Mouse (Mus musculus): Measurements from ENCODE around the gene Msmo1. TPM values are rescaled to one million over a fixed set of nuclear protein-coding genes. Genes with fewer than 3 reads are reported as not detected.

Gene Msmo1
- total and polyA plus RNA-seq, 3 experiments, result 50.6 to 359 (median 107) TPM

DNA sequence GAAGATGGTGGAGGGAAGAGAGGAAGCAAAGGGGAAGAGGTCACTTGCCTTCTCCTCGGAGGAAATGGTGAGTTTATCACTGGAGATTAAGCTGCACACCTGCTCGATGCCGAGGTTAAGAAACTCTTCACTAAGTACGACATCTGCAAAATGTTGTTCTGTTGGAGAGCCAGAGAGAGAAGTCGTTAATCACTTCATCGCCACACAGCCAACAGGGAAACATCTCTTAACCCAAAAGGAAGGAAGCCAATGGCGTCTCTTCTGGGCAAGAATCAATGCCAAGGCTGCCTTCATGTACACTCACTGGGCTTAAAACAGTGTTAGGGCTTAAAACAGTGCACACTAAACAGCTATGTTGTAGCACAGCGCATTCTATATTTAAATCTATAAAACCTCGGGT is 30.5 kb upstream of the Msmo1 start:
- Histone ChIP-seq H3K79me2 (replicated peaks; ENCODE audit: control insufficient read depth, extremely low read depth, insufficient read depth, poor library complexity, severe bottlenecking) (no peaks in the 10 kb centered on the region), H3K9ac (ENCODE audit: insufficient read depth, low read depth) (no peak overlapping the region), H3K4me3 (replicated peaks in 1 of 3; ENCODE audit: low read depth in 2 of 3, low read length in 2 of 3, poor library complexity in 1 of 3) (no peak overlapping the region), H3K27me3 (replicated peaks) (no peaks in the 10 kb centered on the region), H3K27ac (ENCODE audit: insufficient read depth, low read depth) (no peak overlapping the region), H3K36me3 (replicated peaks in 1 of 2; ENCODE audit: control insufficient read depth in 1 of 2, insufficient read depth in 1 of 2, low read length in 1 of 2) (peaks cover 5 to 60% of the 10 kb centered on the region in 2 experiments), H3K9me3 (replicated peaks; ENCODE audit: low read length) (no peaks in the 10 kb centered on the region), H3K4me2 (ENCODE audit: insufficient read depth, low read depth, poor library complexity, severe bottlenecking) (no peak overlapping the region), H3K4me1 (ENCODE audit: control insufficient read depth in 1 of 2, insufficient read depth in 2 of 2) (no peaks in the 10 kb centered on the region)
- DNase-seq (ENCODE audit: extremely low read depth), result no peak
- TF ChIP-seq IRF4 (IDR thresholded peaks at IDR 0.05; ENCODE audit: low read depth, low read length), result no peak
- TF ChIP-seq CTCF (conservative IDR thresholded peaks at IDR 0.05 in 1 of 2, IDR thresholded peaks at IDR 0.05 in 1 of 2; ENCODE audit: low read depth in 2 of 2, low read length in 2 of 2), result no peak
- TF ChIP-seq MYC (IDR thresholded peaks at IDR 0.05; ENCODE audit: low read depth, low read length), result no peak
- no peak for TF ChIP-seq ETS1 (conservative IDR thresholded peaks at IDR 0.05; ENCODE audit: low read depth, low read length)
- TF ChIP-seq E2F4 (IDR thresholded peaks at IDR 0.05; ENCODE audit: insufficient replicate concordance, low read depth, low read length), result no peak
- no peak for TF ChIP-seq JUND (conservative IDR thresholded peaks at IDR 0.05; ENCODE audit: low read depth, low read length)
- TF ChIP-seq PAX5 (IDR thresholded peaks at IDR 0.05; ENCODE audit: low read length), result no peak
- no peak for TF ChIP-seq POLR2A (IDR thresholded peaks at IDR 0.05; ENCODE audit: low read depth, low read length)
- no peak for TF ChIP-seq USF1 (IDR thresholded peaks at IDR 0.05; ENCODE audit: low read depth, low read length)
- no peak for TF ChIP-seq GABPA (IDR thresholded peaks at IDR 0.05; ENCODE audit: insufficient replicate concordance, low read depth, low read length)
- TF ChIP-seq SIN3A (IDR thresholded peaks at IDR 0.05; ENCODE audit: low read length), result no peak
- no peak for TF ChIP-seq SMC3 (IDR thresholded peaks at IDR 0.05; ENCODE audit: low read depth, low read length)
- no peak for TF ChIP-seq EP300 (IDR thresholded peaks at IDR 0.05; ENCODE audit: low read length)
- no peak for TF ChIP-seq JUN (IDR thresholded peaks at IDR 0.05; ENCODE audit: insufficient read depth, low read depth, low read length)
- no peak for TF ChIP-seq MEF2A (IDR thresholded peaks at IDR 0.05; ENCODE audit: borderline replicate concordance, low read depth, low read length)
- dilution Hi-C loops (cut with MboI; ENCODE audit: extremely low pct_ligation_motif_present, extremely low pct_unique_long_range_greater_than_20kb, low sequenced_read_pairs), result no loop called here
- in situ Hi-C loops (cut with MboI; ENCODE audit: low pct_ligation_motif_present, low pct_unique_long_range_greater_than_20kb, low sequenced_read_pairs), result no loop called here

DNA sequence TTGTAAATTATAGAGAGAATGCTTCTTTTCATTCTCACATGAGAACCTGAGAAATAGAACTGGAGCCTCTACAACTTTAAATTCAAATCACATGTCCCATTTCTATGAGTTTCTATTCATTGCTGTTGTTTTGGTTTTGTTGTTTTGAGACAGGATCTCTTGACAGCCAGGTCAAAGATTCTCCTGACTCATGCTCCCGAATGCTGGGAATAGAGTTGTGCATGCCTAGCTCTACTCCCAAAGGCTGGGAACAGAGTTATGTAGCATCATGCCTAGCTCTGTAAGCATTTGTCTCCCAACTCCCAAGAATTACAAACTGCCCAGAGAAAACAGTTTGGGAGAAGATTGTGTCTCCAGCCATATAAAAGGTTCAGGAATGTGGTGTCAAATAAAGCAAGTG is 29.2 kb upstream of the Msmo1 start:
- H3K9ac ChIP-seq (ENCODE audit: insufficient read depth, low read depth), result no peak overlapping the region
- H3K9me3 ChIP-seq (replicated peaks; ENCODE audit: low read length), result no peaks in the 10 kb centered on the region
- DNase-seq (ENCODE audit: extremely low read depth), result no peak
- H3K4me2 ChIP-seq (ENCODE audit: insufficient read depth, low read depth, poor library complexity, severe bottlenecking), result no peak overlapping the region
- dilution Hi-C loops (cut with MboI; ENCODE audit: extremely low pct_ligation_motif_present, extremely low pct_unique_long_range_greater_than_20kb, low sequenced_read_pairs) (no loop called here), in situ Hi-C loops (cut with MboI; ENCODE audit: low pct_ligation_motif_present, low pct_unique_long_range_greater_than_20kb, low sequenced_read_pairs) (no loop called here)
- no peaks in the 10 kb centered on the region for H3K79me2 ChIP-seq (replicated peaks; ENCODE audit: control insufficient read depth, extremely low read depth, insufficient read depth, poor library complexity, severe bottlenecking)
- no peaks in the 10 kb centered on the region for H3K27me3 ChIP-seq (replicated peaks)
- peaks cover 7 to 57% of the 10 kb centered on the region in 2 experiments for H3K36me3 ChIP-seq (replicated peaks in 1 of 2; ENCODE audit: control insufficient read depth in 1 of 2, insufficient read depth in 1 of 2, low read length in 1 of 2)
- no peak overlapping the region for H3K4me3 ChIP-seq (replicated peaks in 1 of 3; ENCODE audit: low read depth in 2 of 3, low read length in 2 of 3, poor library complexity in 1 of 3)
- H3K27ac ChIP-seq (ENCODE audit: insufficient read depth, low read depth), result no peak overlapping the region
- no peaks in the 10 kb centered on the region for H3K4me1 ChIP-seq (ENCODE audit: control insufficient read depth in 1 of 2, insufficient read depth in 2 of 2)
- no peak for TF ChIP-seq MXI1 (IDR thresholded peaks at IDR 0.05; ENCODE audit: low read depth, low read length)
- TF ChIP-seq MAFK (IDR thresholded peaks at IDR 0.05; ENCODE audit: insufficient replicate concordance, low read length), result no peak
- no peak for TF ChIP-seq MEF2A (IDR thresholded peaks at IDR 0.05; ENCODE audit: borderline replicate concordance, low read depth, low read length)
- TF ChIP-seq ZNF384 (IDR thresholded peaks at IDR 0.05; ENCODE audit: low read depth, low read length), result no peak
- TF ChIP-seq NELFE (IDR thresholded peaks at IDR 0.05; ENCODE audit: low read depth, low read length), result no peak
- no peak for TF ChIP-seq CHD2 (IDR thresholded peaks at IDR 0.05; ENCODE audit: low read length)
- no peak for TF ChIP-seq ETS1 (conservative IDR thresholded peaks at IDR 0.05; ENCODE audit: low read depth, low read length)
- no peak for TF ChIP-seq GABPA (IDR thresholded peaks at IDR 0.05; ENCODE audit: insufficient replicate concordance, low read depth, low read length)
- TF ChIP-seq RAD21 (IDR thresholded peaks at IDR 0.05; ENCODE audit: low read depth, low read length), result no peak
- no peak for TF ChIP-seq EP300 (IDR thresholded peaks at IDR 0.05; ENCODE audit: low read length)
- no peak for TF ChIP-seq ZKSCAN1 (IDR thresholded peaks at IDR 0.05; ENCODE audit: borderline replicate concordance, low read depth, low read length)
- no peak for TF ChIP-seq PAX5 (IDR thresholded peaks at IDR 0.05; ENCODE audit: low read length)
- no peak for TF ChIP-seq ELF1 (IDR thresholded peaks at IDR 0.05; ENCODE audit: low read depth, low read length)
- no peak for TF ChIP-seq E2F4 (IDR thresholded peaks at IDR 0.05; ENCODE audit: insufficient replicate concordance, low read depth, low read length)
- no peak for TF ChIP-seq UBTF (IDR thresholded peaks at IDR 0.05; ENCODE audit: low read depth, low read length)

Data from CH12.LX (cell line).